Mouse (Mus musculus): ENCODE results near the gene Spryd3.

DNA sequence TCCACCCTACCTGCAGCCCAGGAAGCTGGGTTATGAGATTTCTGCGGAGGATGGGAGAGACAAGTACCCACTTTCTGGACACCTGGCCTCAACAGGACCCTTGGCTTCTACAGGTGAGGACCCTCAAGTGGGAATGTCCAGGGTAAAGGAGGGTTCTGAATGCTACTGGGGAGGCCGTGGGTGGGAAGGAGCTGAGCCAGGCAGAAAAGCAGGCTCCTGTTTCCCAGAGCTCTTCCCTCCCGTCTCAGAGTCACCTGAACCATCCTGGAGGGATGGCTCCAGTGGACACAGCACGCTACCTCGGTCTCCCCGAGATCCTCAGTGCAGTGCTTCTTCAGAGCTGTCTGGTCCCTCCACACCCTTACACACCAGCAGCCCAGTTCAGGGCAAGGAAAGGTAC is 23.9 kb downstream of the Spryd3 start:
- TF ChIP-seq CTCF (IDR thresholded peaks at IDR 0.05; ENCODE audit: control insufficient read depth, insufficient read depth, insufficient replicate concordance, low read depth, low read length): no peak
- TF ChIP-seq POLR2A (IDR thresholded peaks at IDR 0.05; ENCODE audit: control insufficient read depth, low read depth, low read length): no peak
